Mouse (Mus musculus): ENCODE data around the gene Rnls. TPM values are rescaled to one million over a fixed set of nuclear protein-coding genes. Genes with fewer than 3 reads are reported as not detected.

Gene Rnls
- total RNA-seq, 2 experiments from 2014 or later: not detected

Other genes with a start within 250 kb of the Rnls start
- not detected in 2 replicates for gene Lipo4, start 125.5 kb upstream of the Rnls start, total RNA-seq (2015; ENCODE audit: low replicate concordance)
- not detected in 2 replicates for gene Lipo4, start 125.5 kb upstream of the Rnls start, total RNA-seq (2017; ENCODE audit: low replicate concordance)
- gene Gm8978, start 233.0 kb upstream of the Rnls start, total RNA-seq (2015; ENCODE audit: low replicate concordance): not detected in 2 replicates
- gene Gm8978, start 233.0 kb upstream of the Rnls start, total RNA-seq (2017; ENCODE audit: low replicate concordance): not detected in 2 replicates

All from erythroid progenitor cell, adult 5-6 weeks (primary cell).